16 mouse cellular contexts compared by ENCODE assay signal in genomic region chr1:64614801-64615345, GRCm38 (mm10). TPM values are rescaled to one million over a fixed set of nuclear protein-coding genes. Genes with fewer than 3 reads are reported as not detected.
DNase-seq lines count a peak whose midpoint lies in the region; ATAC-seq and TF ChIP-seq lines count a peak whose summit lies in the region.
"Had no signal": no experiment of that assay in that cellular context is flagged by ENCODE, and none has a peak within 500 bp of the region (broad histone marks: within the 10 kb centered on the region; RNA-seq: fewer than 3 reads in every experiment).

No protein-coding gene starts in this region.

- no peak overlapping the region for H3K9ac ChIP-seq in heart, embryonic 13.5 days
- no peak overlapping the region for H3K9ac ChIP-seq in liver, embryonic 13.5 days
- 0 out of 2 replicates have a peak overlapping the region, but pooled peaks have one; percentile 40 for H3K9ac ChIP-seq in embryonic facial prominence, embryonic 14.5 days (ENCODE audit: low read depth, low read length)
- H3K9ac ChIP-seq: forebrain, embryonic 13.5 days; hindbrain, embryonic 15.5 days; liver, embryonic 15.5 days; neural tube, embryonic 12.5 days had no signal

- H3K9me3 ChIP-seq in heart, embryonic 13.5 days = no peaks in the 10 kb centered on the region
- H3K9me3 ChIP-seq in liver, embryonic 13.5 days (replicated peaks) = no peaks in the 10 kb centered on the region
- H3K9me3 ChIP-seq in embryonic facial prominence, embryonic 14.5 days (ENCODE audit: control insufficient read depth, low read length) = no peaks in the 10 kb centered on the region
- H3K9me3 ChIP-seq: forebrain, embryonic 13.5 days; G1E; heart, embryonic 10.5 days; hindbrain, embryonic 15.5 days; liver, embryonic 15.5 days; neural tube, embryonic 12.5 days had no signal

- intact Hi-C loops in heart, postnatal 25 days (cut with DNase I) = loop anchor here (5.0 to 10.0 kb wide), 4 partner anchors 83 to 397 kb away; partner anchors contain the start of gene Creb1
- intact Hi-C loops in left cerebral cortex, postnatal 36 days (cut with DNase I) = loop anchor here (10.0 kb wide), 3 partner anchors 390 to 950 kb away; partner anchors contain the start of gene 4933402D24Rik

- H3K79me2 ChIP-seq in myocyte (ENCODE audit: control insufficient read depth, insufficient read depth) = peaks cover 34% of the 10 kb centered on the region

- no peak for DNase-seq in heart, postnatal 25 days (ENCODE audit: low spot score)
- DNase-seq in liver, embryonic 13.5 days = no peak
- DNase-seq in liver = no peak
- no peak for DNase-seq in embryonic facial prominence, embryonic 14.5 days (ENCODE audit: low spot score)
- no peak for DNase-seq in left cerebral cortex, postnatal 36 days (ENCODE audit: low spot score in 2 of 2)
- DNase-seq: cerebellum, adult 8-10 months; kidney, adult 8-10 months; spleen, adult 18-20 months had no signal

- TF ChIP-seq POLR2A in myocyte (IDR thresholded peaks at IDR 0.05; ENCODE audit: insufficient read length, low read depth) = no peak

- H3K27ac ChIP-seq in heart, embryonic 13.5 days (replicated peaks) = peak overlapping the region; percentile 15; the same call in 1 of the 2 replicates
- H3K27ac ChIP-seq in liver, embryonic 13.5 days = peak overlapping the region; percentile 41; the same call in 1 of the 2 replicates
- peak overlapping the region; percentile 58; the same call in 1 of the 2 replicates for H3K27ac ChIP-seq in embryonic facial prominence, embryonic 14.5 days (replicated peaks; ENCODE audit: low read depth, low read length)
- H3K27ac ChIP-seq: forebrain, embryonic 13.5 days; heart, embryonic 10.5 days; hindbrain, embryonic 15.5 days; liver, embryonic 15.5 days; neural tube, embryonic 12.5 days had no signal

- peaks cover 29% of the 10 kb centered on the region for H3K4me1 ChIP-seq in heart, embryonic 13.5 days
- peaks cover 39% of the 10 kb centered on the region for H3K4me1 ChIP-seq in liver, embryonic 13.5 days (replicated peaks)
- peaks cover 16% of the 10 kb centered on the region for H3K4me1 ChIP-seq in embryonic facial prominence, embryonic 14.5 days (ENCODE audit: control insufficient read depth, insufficient read depth, low read length)

- H3ac ChIP-seq in myocyte (ENCODE audit: control insufficient read depth, insufficient read length) = peak overlapping the region; percentile 30

- H3K4me2 ChIP-seq in heart, embryonic 13.5 days = peak overlapping the region; percentile 86; the same call in 1 of the 2 replicates
- H3K4me2 ChIP-seq in liver, embryonic 13.5 days = no peak overlapping the region
- peak overlapping the region; percentile 70 for H3K4me2 ChIP-seq in embryonic facial prominence, embryonic 14.5 days (ENCODE audit: low read depth, low read length)
- H3K4me2 ChIP-seq in myocyte (ENCODE audit: low read depth) = peak overlapping the region; percentile 94
- H3K4me2 ChIP-seq: forebrain, embryonic 13.5 days; hindbrain, embryonic 15.5 days; liver, embryonic 15.5 days; neural tube, embryonic 12.5 days had no signal

- WGBS in heart, embryonic 13.5 days = 77% methylated on average over 10 of the region's 10 CpGs
- 85% methylated on average over 10 of the region's 10 CpGs for WGBS in liver, embryonic 13.5 days (ENCODE audit: insufficient replicate concordance)
- 85% methylated on average over 10 of the region's 10 CpGs for WGBS in embryonic facial prominence, embryonic 14.5 days

- no peak overlapping the region for H3K4me3 ChIP-seq in heart, embryonic 13.5 days
- H3K4me3 ChIP-seq in liver, embryonic 13.5 days (replicated peaks) = no peak overlapping the region
- no peak overlapping the region for H3K4me3 ChIP-seq in embryonic facial prominence, embryonic 14.5 days (ENCODE audit: low read depth, low read length)
- H3K4me3 ChIP-seq in myocyte = peak overlapping the region; percentile 80
- H3K4me3 ChIP-seq: forebrain, embryonic 13.5 days; heart, embryonic 10.5 days; hindbrain, embryonic 15.5 days; liver, embryonic 15.5 days; neural tube, embryonic 12.5 days had no signal

- ATAC-seq in heart, embryonic 13.5 days (ENCODE audit: extremely low read depth, insufficient number of reproducible peaks, low FRiP score, low TSS enrichment) = no peak
- no peak for ATAC-seq in liver, embryonic 13.5 days (ENCODE audit: low read depth)
- no peak for ATAC-seq in embryonic facial prominence, embryonic 14.5 days (ENCODE audit: low read depth)
- ATAC-seq: forebrain, embryonic 13.5 days had no signal

- H3K36me3 ChIP-seq in heart, embryonic 13.5 days = peaks cover 35% of the 10 kb centered on the region
- 0 out of 2 replicates have a peak, but pooled peaks cover 19% of the 10 kb centered on the region for H3K36me3 ChIP-seq in liver, embryonic 13.5 days
- H3K36me3 ChIP-seq in embryonic facial prominence, embryonic 14.5 days (ENCODE audit: control insufficient read depth, insufficient read depth, low read length) = peaks cover 18% of the 10 kb centered on the region
- H3K36me3 ChIP-seq in myocyte (ENCODE audit: control insufficient read depth, insufficient read depth) = peaks cover 4% of the 10 kb centered on the region
- H3K36me3 ChIP-seq: liver, embryonic 15.5 days had no signal

- H3K27me3 ChIP-seq in heart, embryonic 13.5 days (replicated peaks) = no peaks in the 10 kb centered on the region
- no peaks in the 10 kb centered on the region for H3K27me3 ChIP-seq in liver, embryonic 13.5 days
- H3K27me3 ChIP-seq in embryonic facial prominence, embryonic 14.5 days (replicated peaks; ENCODE audit: control insufficient read depth, insufficient read depth, low read length) = no peaks in the 10 kb centered on the region
- no peaks in the 10 kb centered on the region for H3K27me3 ChIP-seq in myocyte (ENCODE audit: control insufficient read depth, insufficient read depth, insufficient read length)
- H3K27me3 ChIP-seq: forebrain, embryonic 13.5 days; hindbrain, embryonic 15.5 days; liver, embryonic 15.5 days; neural tube, embryonic 12.5 days had no signal

TF ChIP-seq in myocyte, 11 proteins besides CTCF, POLR2A, EP300 and RAD21:
- TF ChIP-seq MAX (IDR thresholded peaks at IDR 0.05; ENCODE audit: low read depth) = no peak
- no peak for TF ChIP-seq MYOG (IDR thresholded peaks at IDR 0.05; ENCODE audit: control insufficient read depth in 1 of 3, insufficient read depth in 1 of 3, insufficient read length in 2 of 3, low read depth in 2 of 3)
- TF ChIP-seq CEBPB (IDR thresholded peaks at IDR 0.05; ENCODE audit: insufficient read depth, poor library complexity, severe bottlenecking) = no peak
- TF ChIP-seq SRF (IDR thresholded peaks at IDR 0.05; ENCODE audit: control insufficient read depth, insufficient read length, low read depth) = no peak

RNA-seq across cellular contexts. Expression of gene Mettl21a, which starts 2.2 kb away (rescaled TPM):
- polyA plus RNA-seq in heart, embryonic 13.5 days (2015; fragmentation: Nextera tagmentation; extraction: Ambion mirVana) = 11.9 and 12.9 TPM in 2 replicates
- 1 to 10 TPM; 8.0 to 8.4 TPM for total RNA-seq in heart, postnatal 25 days (2021)
- 7.8 and 8.2 TPM in 2 replicates for polyA plus RNA-seq in liver, embryonic 13.5 days (2015; fragmentation: Nextera tagmentation; extraction: Ambion mirVana)
- 26.4 TPM in 2 replicates for polyA plus RNA-seq in embryonic facial prominence, embryonic 14.5 days (2014; fragmentation: Nextera tagmentation; extraction: Ambion mirVana)
- 26.5 TPM for polyA plus RNA-seq in myocyte (2012; fragmentation: generic; extraction: Trizol)
- total RNA-seq in left cerebral cortex, postnatal 36 days (2021) = 10 to 100 TPM in 1 of 2 experiments, 1 to 10 TPM in 1; 9.8 to 10.1 TPM
